Mouse (Mus musculus) stomach, postnatal 0 days (tissue): ENCODE measurements around the gene Nudt15.

ENCODE experiments used
- CTCF ChIP-seq: IDR thresholded peaks from 2 replicates; pipeline ENCODE4 v1.5.1; 2016; ENCODE audit warnings: antibody characterized with exemption, low read depth, mild to moderate bottlenecking, moderate library complexity
- EP300 ChIP-seq: optimal IDR thresholded peaks from 2 replicates; pipeline ENCODE3; 2016; ENCODE audit warnings: antibody characterized with exemption

- TF ChIP-seq CTCF = no peak
- TF ChIP-seq EP300 = no peak
Measured at GRCm38 (mm10) chr14:73547034-73547433, 1.0 kb downstream of the Nudt15 start.
